Mouse (Mus musculus) MEL (cell line): Measurements from ENCODE around the gene Msantd2. TPM values are rescaled to one million over a fixed set of nuclear protein-coding genes. Genes with fewer than 3 reads are reported as not detected.

Experiments used
- DNase-seq: peaks from one replicate; pipeline ENCODE4 v3.0.0; 2011; ENCODE audit warnings: low read depth, low spot score
- H3K27ac ChIP-seq: 2 replicates; pipeline ENCODE4 v1.5.1; 2012; ENCODE audit warnings: low read depth, mild to moderate bottlenecking, control low read depth, low read length, moderate library complexity; ENCODE audit not compliant: control insufficient read depth
- H3K27me3 ChIP-seq, 2 experiments: fragments of 150-350 bp in 1 of 2; sonication (generic) in 1 of 2; 2 replicates each; pipeline ENCODE4 v1.6.1; 2012; ENCODE audit warnings: low read length in 2 of 2, mild to moderate bottlenecking in 2 of 2, improper control_type of control experiment in 1 of 2, moderate library complexity in 1 of 2; ENCODE audit not compliant: insufficient read depth in 2 of 2, control insufficient read depth in 1 of 2
- H3K36me3 ChIP-seq, 2 experiments: 2 replicates each; pipeline ENCODE4 v1.6.1; 2012 to 2014; ENCODE audit warnings: low read length in 2 of 2, improper control_type of control experiment in 1 of 2, inconsistent platforms in 1 of 2, mild to moderate bottlenecking in 1 of 2; ENCODE audit not compliant: insufficient read depth in 2 of 2, control insufficient read depth in 1 of 2
- H3K4me1 ChIP-seq, 2 experiments: fragments of 150-350 bp in 1 of 2; sonication (generic) in 1 of 2; 2 replicates each; pipeline ENCODE4 v1.6.1; 2012; ENCODE audit warnings: low read length in 2 of 2, improper control_type of control experiment in 1 of 2, mild to moderate bottlenecking in 1 of 2; ENCODE audit not compliant: insufficient read depth in 2 of 2, control insufficient read depth in 1 of 2
- H3K4me3 ChIP-seq, 2 experiments: fragments of 150-350 bp in 1 of 2; sonication (generic) in 1 of 2; 2 replicates each; pipeline ENCODE4 v1.5.1; 2012; ENCODE audit warnings: low read depth in 2 of 2, low read length in 2 of 2, mild to moderate bottlenecking in 2 of 2, moderate library complexity in 2 of 2, control low read depth in 1 of 2, improper control_type of control experiment in 1 of 2; ENCODE audit not compliant: control insufficient read depth in 1 of 2, insufficient read depth in 1 of 2
- H3K79me2 ChIP-seq: 2 replicates; pipeline ENCODE4 v1.6.1; 2012; ENCODE audit warnings: mild to moderate bottlenecking, low read length, moderate library complexity; ENCODE audit not compliant: control insufficient read depth, poor library complexity, insufficient read depth
- H3K9ac ChIP-seq: 2 replicates; pipeline ENCODE4 v1.6.1; 2012; ENCODE audit warnings: low read depth, mild to moderate bottlenecking, control low read depth, low read length, moderate library complexity; ENCODE audit not compliant: control insufficient read depth, poor library complexity, severe bottlenecking
- H3K9me3 ChIP-seq: fragments of 150-350 bp; sonication (generic); replicated peaks from 2 replicates; pipeline ENCODE4 v1.6.1; 2012; ENCODE audit warnings: mild to moderate bottlenecking, low read length, improper control_type of control experiment, moderate library complexity; ENCODE audit not compliant: insufficient read depth
- CHD2 ChIP-seq: IDR thresholded peaks from 2 replicates; pipeline ENCODE4 v1.6.1; 2011; ENCODE audit warnings: low read length, improper control_type of control experiment
- CTCF ChIP-seq, 3 experiments: IDR thresholded peaks in 2 of 3; conservative IDR thresholded peaks in 1 of 3; 2 replicates each; pipeline ENCODE4 v1.5.1; 2011 to 2012; ENCODE audit warnings: low read length in 3 of 3, low read depth in 2 of 3, mild to moderate bottlenecking in 2 of 3, improper control_type of control experiment in 1 of 3, inconsistent platforms in 1 of 3, mixed read lengths in 1 of 3, moderate library complexity in 1 of 3; ENCODE audit not compliant: control insufficient read depth in 1 of 3, insufficient read depth in 1 of 3, poor library complexity in 1 of 3, severe bottlenecking in 1 of 3
- E2F4 ChIP-seq: IDR thresholded peaks from 2 replicates; pipeline ENCODE4 v1.6.1; 2011; ENCODE audit warnings: low read depth, low read length, improper control_type of control experiment, borderline replicate concordance
- ELF1 ChIP-seq: IDR thresholded peaks from 2 replicates; pipeline ENCODE4 v1.6.1; 2014; ENCODE audit warnings: low read depth, mild to moderate bottlenecking, inconsistent platforms, low read length, improper control_type of control experiment, moderate library complexity
- ETS1 ChIP-seq: IDR thresholded peaks from 2 replicates; pipeline ENCODE4 v1.6.1; 2012; ENCODE audit warnings: low read depth, mild to moderate bottlenecking, inconsistent platforms, low read length, improper control_type of control experiment, moderate library complexity
- GATA1 ChIP-seq: IDR thresholded peaks from 2 replicates; pipeline ENCODE4 v1.6.1; 2011; ENCODE audit warnings: low read depth, low read length, improper control_type of control experiment
- HCFC1 ChIP-seq: IDR thresholded peaks from 2 replicates; pipeline ENCODE4 v1.6.1; 2012; ENCODE audit warnings: low read depth, mild to moderate bottlenecking, inconsistent platforms, low read length, improper control_type of control experiment, moderate library complexity
- JUND ChIP-seq: IDR thresholded peaks from 2 replicates; pipeline ENCODE4 v1.6.1; 2011; ENCODE audit warnings: low read depth, mild to moderate bottlenecking, improper control_type of control experiment, low read length
- MAFK ChIP-seq: IDR thresholded peaks from 2 replicates; pipeline ENCODE4 v1.6.1; 2011; ENCODE audit warnings: low read depth, mild to moderate bottlenecking, low read length, improper control_type of control experiment, borderline replicate concordance
- MAX ChIP-seq: IDR thresholded peaks from 2 replicates; pipeline ENCODE4 v1.6.1; 2011; ENCODE audit warnings: low read length, improper control_type of control experiment
- MAZ ChIP-seq: IDR thresholded peaks from 2 replicates; pipeline ENCODE4 v1.6.1; 2012; ENCODE audit warnings: low read depth, mild to moderate bottlenecking, inconsistent platforms, low read length, improper control_type of control experiment
- MYB ChIP-seq: IDR thresholded peaks from 2 replicates; pipeline ENCODE4 v1.6.1; 2011; ENCODE audit warnings: mild to moderate bottlenecking, low read depth, low read length, improper control_type of control experiment
- NRF1 ChIP-seq: IDR thresholded peaks from 2 replicates; pipeline ENCODE4 v1.6.1; 2014; ENCODE audit warnings: low read depth, mild to moderate bottlenecking, inconsistent platforms, low read length, improper control_type of control experiment, moderate library complexity; ENCODE audit not compliant: poor library complexity, insufficient read depth, severe bottlenecking
- POLR2A ChIP-seq, 2 experiments: IDR thresholded peaks; 2 replicates each; pipeline ENCODE4 v1.6.1; 2011 to 2012; ENCODE audit warnings: low read length in 2 of 2, mild to moderate bottlenecking in 2 of 2, control low read depth in 1 of 2, improper control_type of control experiment in 1 of 2, low read depth in 1 of 2, moderate library complexity in 1 of 2; ENCODE audit not compliant: control insufficient read depth in 1 of 2, insufficient read depth in 1 of 2, poor library complexity in 1 of 2
- POLR2AphosphoS2 ChIP-seq: IDR thresholded peaks from 2 replicates; pipeline ENCODE4 v1.6.1; 2011; ENCODE audit warnings: low read length, improper control_type of control experiment
- POLR2AphosphoS5 ChIP-seq: IDR thresholded peaks from 2 replicates; pipeline ENCODE4 v1.6.1; 2012; ENCODE audit warnings: low read depth, borderline replicate concordance, mild to moderate bottlenecking, inconsistent platforms, low read length, moderate library complexity, mixed read lengths
- RAD21 ChIP-seq: IDR thresholded peaks from 2 replicates; pipeline ENCODE4 v1.6.1; 2011; ENCODE audit warnings: mild to moderate bottlenecking, low read depth, low read length, improper control_type of control experiment
- RCOR1 ChIP-seq: IDR thresholded peaks from 2 replicates; pipeline ENCODE4 v1.6.1; 2012; ENCODE audit warnings: low read depth, mild to moderate bottlenecking, inconsistent platforms, low read length, improper control_type of control experiment
- UBTF ChIP-seq: IDR thresholded peaks from 2 replicates; pipeline ENCODE4 v1.6.1; 2012; ENCODE audit warnings: low read depth, mild to moderate bottlenecking, inconsistent platforms, low read length, improper control_type of control experiment, moderate library complexity, borderline replicate concordance; ENCODE audit not compliant: insufficient read depth
- USF1 ChIP-seq: IDR thresholded peaks from 2 replicates; pipeline ENCODE4 v1.6.1; 2014; ENCODE audit warnings: low read depth, mild to moderate bottlenecking, inconsistent platforms, low read length, improper control_type of control experiment, moderate library complexity
- USF2 ChIP-seq, 2 experiments: IDR thresholded peaks; 2 replicates each; pipeline ENCODE4 v1.6.1; 2011 to 2012; ENCODE audit warnings: improper control_type of control experiment in 2 of 2, low read length in 2 of 2, borderline replicate concordance in 1 of 2, inconsistent platforms in 1 of 2, low read depth in 1 of 2, mild to moderate bottlenecking in 1 of 2; ENCODE audit not compliant: insufficient read depth in 1 of 2
- ZC3H11A ChIP-seq: IDR thresholded peaks from 2 replicates; pipeline ENCODE4 v1.6.1; 2012; ENCODE audit warnings: low read depth, mild to moderate bottlenecking, inconsistent platforms, low read length, improper control_type of control experiment
- ZNF384 ChIP-seq: IDR thresholded peaks from 2 replicates; pipeline ENCODE4 v1.6.1; 2012; ENCODE audit warnings: low read depth, mild to moderate bottlenecking, inconsistent platforms, low read length, improper control_type of control experiment
- polyA plus RNA-seq, 2 experiments: library from polyadenylated mRNA; stranded (reverse) in 1 of 2; unstranded in 1 of 2; fragments of >175 nt in 1 of 2; fragments of >200 nt in 1 of 2; gene quantifications; 2 replicates each; pipeline versions ENCODE4 v1.2.1 to v1.2.4; 2012; ENCODE audit warnings: low replicate concordance in 2 of 2, low read depth in 1 of 2; ENCODE audit not compliant: insufficient read length in 2 of 2, insufficient read depth in 1 of 2, missing spikeins in 1 of 2
- total RNA-seq: library from RNA; depleted of rRNA; stranded (reverse); fragments of 300-350 nt; gene quantifications from 2 replicates; pipeline ENCODE4 v1.2.3, GENCODE M21; 2012

Msantd2 gene
- total and polyA plus RNA-seq, 3 experiments = 15.5 to 26.2 TPM; not detected in 1

GRCm38 (mm10) chr9:37488611-37489396, at the start of gene Msantd2 (continued):
- TF ChIP-seq POLR2A (IDR thresholded peaks at IDR 0.05; ENCODE audit: control insufficient read depth in 1 of 2, insufficient read depth in 1 of 2, low read depth in 1 of 2, low read length in 2 of 2, poor library complexity in 1 of 2) (peak; percentile 83 to 96), ETS1 (peak; percentile 33), JUND (no peak), HCFC1 (peak; percentile 83), ELF1 (0 out of 2 replicates have a peak, but pooled peaks have one; percentile 5)

GRCm38 (mm10) chr9:37452401-37452800, 36.7 kb upstream of the Msantd2 start:
- H3K4me1 ChIP-seq = no peaks in the 10 kb centered on the region
- no peaks in the 10 kb centered on the region for H3K79me2 ChIP-seq
- H3K4me3 ChIP-seq = no peak overlapping the region
- peaks cover 10 to 24% of the 10 kb centered on the region in 2 experiments for H3K27me3 ChIP-seq
- H3K27ac ChIP-seq = no peak overlapping the region
- DNase-seq = no peak
- no peaks in the 10 kb centered on the region for H3K9me3 ChIP-seq
- no peak overlapping the region for H3K9ac ChIP-seq
- H3K36me3 ChIP-seq = no peaks in the 10 kb centered on the region; a peak in 1 of 4 replicates
- TF ChIP-seq GATA1 (no peak), POLR2AphosphoS5 (no peak), RCOR1 (no peak), POLR2AphosphoS2 (no peak), USF2 (IDR thresholded peaks at IDR 0.05; ENCODE audit: borderline replicate concordance in 1 of 2, insufficient read depth in 1 of 2, low read depth in 1 of 2, low read length in 2 of 2) (no peak), MAFK (no peak), NRF1 (no peak), CTCF (IDR thresholded peaks at IDR 0.05 in 2 of 3, conservative IDR thresholded peaks at IDR 0.05 in 1 of 3; ENCODE audit: control insufficient read depth in 1 of 3, insufficient read depth in 1 of 3, low read depth in 2 of 3, low read length in 3 of 3, poor library complexity in 1 of 3, severe bottlenecking in 1 of 3) (no peak), RAD21 (no peak), USF1 (no peak), UBTF (no peak), E2F4 (no peak), MAZ (no peak), ZC3H11A (no peak), POLR2A (IDR thresholded peaks at IDR 0.05; ENCODE audit: control insufficient read depth in 1 of 2, insufficient read depth in 1 of 2, low read depth in 1 of 2, low read length in 2 of 2, poor library complexity in 1 of 2) (no peak), ZNF384 (no peak), CHD2 (no peak), MYB (no peak), MAX (no peak)
